Mouse (Mus musculus) urinary bladder, adult 2 months (tissue): ENCODE measurements around the gene Krt32. TPM values are rescaled to one million over a fixed set of nuclear protein-coding genes. Genes with fewer than 3 reads are reported as not detected.

ENCODE experiments used
- DNase-seq: peaks from one replicate; pipeline ENCODE4 v3.0.0; 2022; ENCODE audit warnings: low spot score
- polyA plus RNA-seq: library from polyadenylated mRNA; depleted of rRNA; stranded (reverse); fragments of >200 nt; gene quantifications from 2 replicates; pipeline ENCODE4 v1.2.3, GENCODE M21; 2012; rRNA removed

The Krt32 gene
- polyA plus RNA-seq = not detected in 2 replicates

DNA sequence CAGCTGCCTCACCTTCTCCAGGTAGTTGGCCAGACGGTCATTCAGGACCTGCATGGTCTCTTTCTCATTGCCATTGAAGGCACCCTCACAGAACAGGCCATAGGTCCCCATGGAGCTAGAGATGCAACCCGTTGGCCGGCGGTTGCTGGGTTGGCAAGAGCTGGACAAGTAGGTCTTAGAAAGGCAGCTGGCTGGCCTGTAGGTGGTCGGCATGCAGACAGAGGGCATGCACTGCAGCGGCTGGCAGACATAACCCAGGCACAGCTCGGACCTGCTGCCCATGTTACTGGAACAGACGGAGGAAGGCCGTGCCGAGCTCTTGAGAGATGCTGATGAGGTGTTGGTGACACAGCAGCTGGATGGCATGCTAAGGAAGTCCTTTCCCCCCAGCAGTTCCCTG is at the start of gene Krt32:
Gene Krt32, minus strand, starts transcription at position 366 of the 400 bp plus-strand sequence.
- DNase-seq = no peak

DNA sequence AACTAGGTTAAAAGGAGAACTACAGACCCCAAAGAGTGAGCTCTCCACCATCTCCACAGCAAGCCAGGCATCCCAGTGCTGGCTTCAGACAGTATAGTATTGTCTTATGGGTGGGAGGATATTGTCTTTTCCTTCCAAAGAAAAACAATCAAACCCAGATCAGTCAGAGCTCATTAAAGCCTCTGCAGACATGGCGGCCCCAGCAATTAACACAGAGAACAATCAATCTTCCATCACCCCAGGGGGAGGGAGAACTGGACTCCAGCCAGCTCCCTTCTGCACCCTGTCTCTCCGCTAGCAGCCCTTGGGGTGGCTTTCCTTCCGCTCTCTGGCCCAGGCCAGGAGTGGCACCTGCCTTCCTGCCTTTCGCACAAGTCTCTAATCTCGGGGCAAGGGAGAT is 49.7 kb upstream of the Krt32 start:
- no peak for DNase-seq

DNA sequence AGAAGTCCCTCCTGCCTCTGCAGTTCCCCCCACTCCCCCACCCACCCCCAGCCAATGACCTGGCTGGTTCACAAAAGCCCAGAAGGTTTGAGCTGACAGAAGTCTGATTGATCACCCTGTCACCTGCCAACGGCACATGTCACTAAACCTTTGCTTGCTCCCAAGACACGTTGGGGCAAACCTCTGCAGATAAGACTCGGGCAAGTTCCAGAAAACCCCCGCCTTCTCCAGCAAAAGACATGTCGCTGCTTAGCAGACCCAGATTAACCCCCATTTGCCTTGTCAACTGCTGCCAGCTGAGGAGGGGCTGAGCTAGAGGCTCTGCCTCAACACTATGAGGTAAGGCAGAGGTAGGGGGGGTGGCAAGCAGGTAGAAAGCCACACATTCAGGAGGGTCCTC is 48.5 kb upstream of the Krt32 start:
- DNase-seq = no peak

- DNase-seq = no peak
Measured at GRCm38 (mm10) chr11:100135731-100136130, 47.7 kb upstream of the Krt32 start, which contains the start of gene Krt15. Krt15 (minus strand) TSS chr11:100135928.

GRCm38 (mm10) chr11:100124901-100125300 is 36.9 kb upstream of the Krt32 start:
- no peak for DNase-seq

DNA sequence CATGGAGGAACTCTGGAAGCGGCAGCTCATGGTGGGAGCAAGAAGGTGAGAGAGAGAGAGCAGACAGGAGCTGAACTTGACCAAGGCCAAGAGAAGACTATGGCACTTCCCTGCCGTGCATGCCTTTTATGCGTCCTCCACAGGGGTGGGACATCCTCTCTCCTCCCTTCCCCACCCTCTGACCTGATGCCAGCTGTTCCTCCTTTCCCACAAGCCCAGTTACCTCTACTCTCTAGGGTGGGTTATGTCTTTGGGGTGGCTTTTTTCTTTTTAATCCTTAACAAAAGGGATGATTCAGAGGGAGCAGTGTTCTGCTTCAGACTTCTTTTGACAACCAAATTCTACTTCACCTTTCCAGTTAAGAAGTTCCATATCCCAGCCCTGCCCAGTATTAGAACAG is 33.4 kb upstream of the Krt32 start, which contains the start of gene Krt13:
Gene Krt13, minus strand, starts transcription at position 101 of the 400 bp plus-strand sequence.
- DNase-seq = no peak

- DNase-seq = no peak
Measured at GRCm38 (mm10) chr11:100120331-100120730, 32.3 kb upstream of the Krt32 start.

DNA sequence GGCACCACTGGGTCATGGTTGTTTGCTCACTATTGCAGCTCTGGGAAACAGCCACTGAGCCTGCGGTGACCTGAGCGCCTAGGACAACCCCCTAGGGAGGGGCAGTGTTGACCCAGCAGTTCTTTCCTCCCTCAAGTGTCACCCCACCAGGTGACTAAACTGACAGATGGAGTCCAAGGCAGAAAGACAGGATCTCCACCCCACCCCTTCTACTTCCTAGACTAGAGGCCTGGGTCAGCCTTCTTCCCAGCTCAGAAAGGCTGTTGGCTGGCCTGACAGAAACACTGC is 25.7 kb upstream of the Krt32 start:
- no peak for DNase-seq

- DNase-seq = no peak
Measured at GRCm38 (mm10) chr11:100112935-100113741, 25.1 kb upstream of the Krt32 start.

- no peak for DNase-seq
Measured at GRCm38 (mm10) chr11:100105576-100106122, 17.6 kb upstream of the Krt32 start, which contains the start of gene Krt36. Krt36 (minus strand) TSS chr11:100105626.

DNA sequence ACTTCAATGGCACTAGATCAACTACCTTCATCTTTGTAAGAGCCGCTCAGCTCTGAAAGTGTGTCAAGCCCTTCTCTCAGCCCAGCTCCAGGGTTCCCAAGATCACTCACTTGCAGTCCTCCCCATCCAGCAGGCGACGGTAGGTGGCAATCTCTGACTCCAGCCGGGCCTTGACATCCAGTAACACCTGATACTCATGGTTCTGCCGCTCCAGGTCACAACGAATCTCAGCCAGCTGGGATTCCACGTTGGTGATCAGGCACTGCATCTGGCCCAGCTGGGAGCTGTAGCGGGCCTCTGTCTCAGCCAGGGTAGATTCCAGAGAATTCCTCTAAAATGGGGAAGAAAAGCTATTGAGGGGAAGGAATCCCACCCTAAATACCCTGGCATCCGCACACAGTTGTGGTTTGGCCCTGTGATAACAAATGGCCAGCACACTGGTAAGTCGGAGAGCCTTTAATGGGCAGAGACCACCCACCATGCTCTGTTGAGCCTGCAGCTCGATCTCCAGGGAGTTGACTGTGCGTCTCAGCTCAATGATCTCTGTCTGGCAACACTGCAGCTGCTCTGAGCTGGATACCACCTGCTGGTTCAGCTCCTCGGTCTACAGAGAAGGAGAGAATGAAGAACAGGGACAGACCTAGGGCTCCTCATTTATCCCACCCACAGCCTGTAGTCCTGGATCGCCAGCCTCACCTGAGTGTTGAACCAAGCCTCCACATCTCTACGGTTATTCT is 14.8 kb upstream of the Krt32 start:
- no peak for DNase-seq

- DNase-seq = no peak
Measured at GRCm38 (mm10) chr11:100100391-100100790, 12.4 kb upstream of the Krt32 start.

DNA sequence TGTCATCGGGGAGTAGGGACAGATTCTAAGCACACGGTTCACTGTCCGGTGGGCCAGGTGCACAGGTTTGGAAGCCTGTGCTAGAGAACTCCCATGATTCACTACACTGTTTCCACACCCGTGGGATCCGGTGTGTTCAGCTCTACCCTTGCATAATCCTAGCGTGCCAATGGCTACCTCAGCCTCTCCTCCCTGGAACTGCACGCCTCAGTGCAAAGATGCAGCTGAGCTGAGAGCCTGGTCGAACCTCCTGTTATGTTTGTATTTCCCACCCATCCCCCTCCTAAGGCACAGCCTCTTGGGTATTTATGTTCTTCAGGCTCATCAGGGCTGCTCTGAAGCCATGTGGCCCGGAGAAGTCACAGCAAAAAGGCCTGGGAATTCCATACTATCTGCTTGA is 9.8 kb upstream of the Krt32 start:
- no peak for DNase-seq

DNA sequence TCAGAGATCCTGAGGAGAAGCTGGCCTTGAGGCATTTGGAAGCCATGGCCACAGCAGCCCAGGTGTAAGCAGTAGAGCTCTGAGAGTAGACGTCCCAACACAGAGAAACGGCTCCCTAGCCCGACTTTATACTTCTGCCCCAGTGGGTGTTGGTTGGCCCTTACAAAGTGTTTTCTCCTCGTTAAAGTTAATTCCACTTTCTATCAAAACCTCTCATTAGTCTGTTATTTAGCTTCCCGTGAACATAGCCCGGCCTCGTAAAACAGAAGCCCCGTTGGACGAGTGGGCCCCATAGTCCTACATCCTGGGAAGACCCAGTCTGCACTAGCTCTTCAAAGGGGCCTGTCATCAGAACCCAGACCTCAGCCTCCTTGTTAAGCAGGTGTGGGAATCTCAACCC is 8.1 kb upstream of the Krt32 start, which contains the start of gene Krt35:
Gene Krt35, minus strand, starts transcription at position 101 of the 400 bp plus-strand sequence.
- no peak for DNase-seq

DNA sequence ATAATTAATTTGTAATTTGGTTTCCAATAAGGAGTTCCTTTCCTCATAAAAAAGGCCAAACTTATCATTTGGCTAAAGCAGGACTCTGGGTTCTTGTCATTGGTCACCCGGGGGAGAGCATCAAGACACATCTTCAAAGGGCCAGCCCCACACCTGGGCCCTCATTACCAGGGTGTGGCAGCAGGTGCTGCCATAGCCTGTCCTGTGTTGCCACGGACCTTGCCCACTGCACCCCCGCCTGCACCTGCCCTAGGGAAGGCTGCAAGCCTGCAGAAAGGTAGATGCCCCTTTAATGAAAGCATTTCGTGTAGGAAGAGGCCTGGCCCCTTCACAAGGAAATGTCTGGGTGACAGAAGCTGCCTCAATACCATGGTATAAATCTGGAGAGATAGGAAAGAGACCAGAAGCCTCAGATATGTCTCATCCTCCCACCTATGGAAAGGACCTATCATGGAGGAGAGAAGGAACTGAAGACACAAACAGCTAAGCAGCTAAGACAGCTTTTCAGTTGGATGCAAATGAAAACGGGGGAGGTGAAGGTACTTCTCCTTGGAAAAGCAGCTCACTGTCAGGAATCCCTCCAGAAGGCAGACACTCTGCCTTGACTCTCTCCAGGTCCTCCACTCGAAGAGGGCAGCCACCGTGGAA is 476 bp upstream of the Krt32 start:
- no peak for DNase-seq

GRCm38 (mm10) chr11:100073873-100074272 is 14.2 kb downstream of the Krt32 start:
- DNase-seq = no peak

GRCm38 (mm10) chr11:100067293-100068036 is 20.6 kb downstream of the Krt32 start:
- peak; percentile 34 for DNase-seq

DNA sequence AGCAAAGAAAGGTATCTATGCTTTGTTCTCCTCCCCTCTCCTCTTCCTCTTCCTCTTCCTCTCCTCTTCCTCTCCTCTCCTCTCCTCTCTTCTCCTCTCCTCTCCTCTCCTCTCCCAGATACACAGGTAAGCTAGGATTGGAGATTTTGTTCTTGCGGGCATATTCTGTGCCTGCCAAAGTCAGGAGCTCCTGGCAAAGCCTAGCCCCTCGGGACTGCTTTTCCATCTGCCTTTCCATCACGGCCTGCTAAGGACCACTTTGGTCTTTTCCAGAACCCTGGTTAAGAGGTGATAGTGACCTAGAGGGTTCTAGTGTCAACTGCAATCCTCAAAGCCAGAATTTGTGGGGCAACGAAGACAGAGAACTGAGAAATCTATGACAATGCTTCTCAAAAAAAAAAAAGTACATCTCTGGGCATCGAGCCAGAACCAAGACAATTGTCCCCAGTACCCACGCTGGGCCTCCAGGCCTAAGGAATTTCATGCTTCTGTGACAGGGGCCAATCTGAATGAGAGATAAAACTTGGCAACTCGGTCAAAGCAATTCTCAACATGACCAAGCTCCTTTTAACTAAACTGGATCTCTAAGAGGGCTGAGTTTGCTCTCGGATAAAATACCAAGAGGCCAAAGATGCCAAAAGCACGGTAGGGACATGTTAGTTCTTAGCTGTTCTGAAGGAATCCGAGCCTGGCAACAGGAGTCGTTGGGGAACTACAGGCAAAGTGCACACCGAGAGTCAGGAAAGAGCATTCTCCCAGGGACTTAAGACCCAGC is 21.6 kb downstream of the Krt32 start:
- DNase-seq = no peak

DNA sequence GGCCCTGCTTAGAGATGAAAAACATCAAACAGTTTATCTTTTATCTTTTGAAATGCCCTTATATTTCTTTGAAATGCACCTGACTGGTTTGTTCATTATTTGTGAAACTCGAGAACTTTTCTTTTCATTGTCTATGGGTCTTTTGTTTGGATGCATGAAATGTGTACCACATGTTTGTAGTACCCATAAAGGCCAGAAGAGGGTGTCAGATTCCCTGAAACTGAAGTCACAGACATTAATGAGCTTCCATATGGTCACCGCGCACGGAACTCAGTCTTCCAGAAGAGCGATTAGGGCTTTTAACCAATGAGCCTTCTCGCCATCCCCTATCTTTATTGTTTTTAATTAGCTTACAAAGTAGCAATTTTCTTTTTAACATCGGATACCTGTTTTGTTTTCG is 29.2 kb downstream of the Krt32 start:
- no peak for DNase-seq
